Mouse (Mus musculus) neutrophil, adult 5-6 weeks (primary cell): ENCODE data around the gene Rtraf. TPM values are rescaled to one million over a fixed set of nuclear protein-coding genes. Genes with fewer than 3 reads are reported as not detected.
"Not testable (repeated sequence)": the region's sequence is repeated elsewhere in the genome, so short reads cannot be mapped to it uniquely, and the experiment has no call there.

Experiments used
- ATAC-seq: fragments of 151-379, 151-347 bp; 2 replicates; pipeline ENCODE4 v1.8.0; 2017; ENCODE audit warnings: mild to moderate bottlenecking, moderate TSS enrichment; ENCODE audit not compliant: insufficient number of reproducible peaks, poor library complexity, low FRiP score, severe bottlenecking; ENCODE audit errors: extremely low read depth
- total RNA-seq: library from RNA; stranded (forward); fragments of 200-1000 nt; gene quantifications from 2 replicates; pipeline ENCODE4 v1.2.3, GENCODE M21; 2017

Gene Rtraf
- 56.4 and 58.2 TPM in 2 replicates for total RNA-seq

GRCm38 (mm10) chr14:19823321-19824142 is at the start of gene Rtraf:
Gene Rtraf, minus strand, starts transcription at chr14:19823824.
- ATAC-seq, result peak; percentile 99

- ATAC-seq, result no peak
These were observed 43.8 kb upstream of the Rtraf start for GRCm38 (mm10) chr14:19867286-19867935.

- not testable (repeated sequence) for ATAC-seq
These were observed 41.5 kb upstream of the Rtraf start for GRCm38 (mm10) chr14:19865121-19865520.

- no peak for ATAC-seq
These were observed 37.9 kb upstream of the Rtraf start for GRCm38 (mm10) chr14:19861311-19862080.

- ATAC-seq, result no peak
These were observed 36.7 kb upstream of the Rtraf start for GRCm38 (mm10) chr14:19860281-19860680.

GRCm38 (mm10) chr14:19858808-19859776 is 35.5 kb upstream of the Rtraf start:
- no peak for ATAC-seq

GRCm38 (mm10) chr14:19858279-19858678 is 34.7 kb upstream of the Rtraf start:
- ATAC-seq, result no peak

- ATAC-seq, result no peak
These were observed 29.8 kb upstream of the Rtraf start for GRCm38 (mm10) chr14:19853471-19853870.

GRCm38 (mm10) chr14:19839600-19840332 is 16.1 kb upstream of the Rtraf start:
- peak; percentile 59; the same call in 1 of the 2 replicates for ATAC-seq

GRCm38 (mm10) chr14:19836289-19836688 is 12.7 kb upstream of the Rtraf start:
- ATAC-seq, result no peak

- no peak for ATAC-seq
These were observed 1.9 kb upstream of the Rtraf start for GRCm38 (mm10) chr14:19825481-19825880.

GRCm38 (mm10) chr14:19821686-19822085 is 1.9 kb downstream of the Rtraf start:
- ATAC-seq, result no peak

- peak; percentile 73 for ATAC-seq
These were observed 5.7 kb downstream of the Rtraf start for GRCm38 (mm10) chr14:19817949-19818348.

GRCm38 (mm10) chr14:19813061-19813460 is 10.6 kb downstream of the Rtraf start:
- ATAC-seq, result no peak

GRCm38 (mm10) chr14:19809934-19810333 is 13.7 kb downstream of the Rtraf start:
- ATAC-seq, result no peak

- no peak for ATAC-seq
These were observed 15.8 kb downstream of the Rtraf start for GRCm38 (mm10) chr14:19807858-19808257.

GRCm38 (mm10) chr14:19807339-19807738 is 16.3 kb downstream of the Rtraf start:
- ATAC-seq, result no peak

- no peak for ATAC-seq
These were observed 20.0 kb downstream of the Rtraf start for GRCm38 (mm10) chr14:19803623-19804022.
